ENCODE assay signal across 8 mouse cellular contexts in the genomic region with DNA sequence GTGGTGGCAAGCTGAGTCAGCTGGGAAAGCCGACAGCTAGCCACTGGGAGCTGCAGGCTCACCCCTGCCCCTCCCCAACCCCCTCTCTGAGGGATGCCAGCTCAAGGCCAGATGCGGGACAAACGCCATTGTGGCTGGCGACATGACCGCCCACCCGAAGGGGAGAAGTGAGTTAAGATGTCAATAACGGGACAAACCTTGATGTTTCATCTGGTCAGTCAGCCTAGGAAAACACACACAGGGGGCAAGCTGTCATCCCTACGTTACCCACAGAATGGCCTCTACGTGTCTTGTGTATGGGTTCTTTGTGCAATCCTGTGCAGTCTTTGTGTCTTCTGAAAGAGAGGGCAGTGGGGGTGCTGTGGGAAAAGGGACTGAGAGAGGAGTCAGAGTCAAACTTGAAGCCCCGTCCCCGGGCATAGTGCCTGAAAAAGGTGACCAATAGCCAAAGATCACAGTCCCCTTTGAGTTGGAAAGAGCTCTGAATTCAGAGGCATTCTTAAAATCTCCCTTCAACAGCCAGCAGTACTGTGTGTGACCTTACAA. TPM values are rescaled to one million over a fixed set of nuclear protein-coding genes. Genes with fewer than 3 reads are reported as not detected.
DNase-seq lines count a peak whose midpoint lies in the region; ATAC-seq and TF ChIP-seq lines count a peak whose summit lies in the region.

No protein-coding gene starts in this region.

- H3K9me3 ChIP-seq in kidney, embryonic 14.5 days (ENCODE audit: control insufficient read depth, low read length): no peaks in the 10 kb centered on the region
- H3K9me3 ChIP-seq in hindbrain, embryonic 12.5 days (replicated peaks): no peaks in the 10 kb centered on the region
- H3K9me3 ChIP-seq in midbrain, embryonic 11.5 days (ENCODE audit: control insufficient read depth, low read length): no peaks in the 10 kb centered on the region

- no peak for TF ChIP-seq CTCF in cortical plate, adult 2 months (IDR thresholded peaks at IDR 0.05; ENCODE audit: extremely low read depth, insufficient read depth, low read length)

- no peaks in the 10 kb centered on the region for H3K27me3 ChIP-seq in kidney, embryonic 14.5 days (ENCODE audit: control insufficient read depth, insufficient read depth, low read length)
- no peaks in the 10 kb centered on the region for H3K27me3 ChIP-seq in hindbrain, embryonic 12.5 days
- no peaks in the 10 kb centered on the region for H3K27me3 ChIP-seq in midbrain, embryonic 11.5 days (ENCODE audit: control insufficient read depth, insufficient read depth, low read length)

- H3K9ac ChIP-seq in kidney, embryonic 14.5 days (ENCODE audit: low read depth, low read length): peak overlapping the region; percentile 51
- H3K9ac ChIP-seq in hindbrain, embryonic 12.5 days: peak overlapping the region; percentile 55
- peak overlapping the region; percentile 70 for H3K9ac ChIP-seq in midbrain, embryonic 11.5 days (ENCODE audit: low read length)

- intact Hi-C loops in gastrocnemius, postnatal 14 days (cut with DNase I; ENCODE audit: low total_unique reads): loop anchor here (5.0 kb wide), 1 partner anchor 45 kb away; no protein-coding TSS in a partner anchor

- TF ChIP-seq POLR2A in cortical plate, adult 2 months (IDR thresholded peaks at IDR 0.05; ENCODE audit: extremely low read depth, insufficient read depth, low read length): no peak

- ATAC-seq in kidney, embryonic 14.5 days (ENCODE audit: low FRiP score, low TSS enrichment): no peak; the same call in 1 of the 2 replicates
- ATAC-seq in hindbrain, embryonic 12.5 days (ENCODE audit: low FRiP score): peak; percentile 60
- ATAC-seq in midbrain, embryonic 11.5 days (ENCODE audit: low FRiP score): peak; percentile 76

- peaks cover 14% of the 10 kb centered on the region for H3K4me1 ChIP-seq in kidney, embryonic 14.5 days (ENCODE audit: control insufficient read depth, insufficient read depth, low read length)
- H3K4me1 ChIP-seq in cortical plate, adult 2 months (ENCODE audit: control insufficient read depth, insufficient read depth, low read length): peaks cover 2% of the 10 kb centered on the region; the same call in 1 of the 2 replicates
- peaks cover 22% of the 10 kb centered on the region for H3K4me1 ChIP-seq in hindbrain, embryonic 12.5 days
- H3K4me1 ChIP-seq in midbrain, embryonic 11.5 days (ENCODE audit: control insufficient read depth, insufficient read depth, low read length): peaks cover 23% of the 10 kb centered on the region

- H3K36me3 ChIP-seq in kidney, embryonic 14.5 days (ENCODE audit: control insufficient read depth, insufficient read depth, low read length): no peaks in the 10 kb centered on the region
- H3K36me3 ChIP-seq in hindbrain, embryonic 12.5 days: no peaks in the 10 kb centered on the region
- H3K36me3 ChIP-seq in midbrain, embryonic 11.5 days (ENCODE audit: control insufficient read depth, insufficient read depth, low read length): no peaks in the 10 kb centered on the region

- 4% methylated on average over 11 of the region's 11 CpGs for WGBS in kidney, embryonic 14.5 days
- WGBS in hindbrain, embryonic 12.5 days: 2% methylated on average over 11 of the region's 11 CpGs
- WGBS in midbrain, embryonic 11.5 days: under 1% methylated on average over 11 of the region's 11 CpGs

- no peak for DNase-seq in kidney, postnatal 4 days
- peak; percentile 93 for DNase-seq in midbrain, embryonic 11.5 days (ENCODE audit: low spot score, missing footprints)
- DNase-seq in gastrocnemius, postnatal 14 days: no peak
- DNase-seq in adrenal gland, adult 2 months: no peak
- DNase-seq in MN1 (ENCODE audit: low spot score): no peak

- H3K4me3 ChIP-seq in kidney, embryonic 14.5 days (ENCODE audit: low read length): peak overlapping the region; percentile 45
- H3K4me3 ChIP-seq in cortical plate, adult 2 months (ENCODE audit: insufficient read depth, low read length): peak overlapping the region; percentile 56
- H3K4me3 ChIP-seq in hindbrain, embryonic 12.5 days: peak overlapping the region; percentile 34
- H3K4me3 ChIP-seq in midbrain, embryonic 11.5 days (ENCODE audit: low read depth, low read length): peak overlapping the region; percentile 34

- H3K4me2 ChIP-seq in kidney, embryonic 14.5 days (replicated peaks; ENCODE audit: low read depth, low read length): peak overlapping the region; percentile 87
- H3K4me2 ChIP-seq in hindbrain, embryonic 12.5 days (replicated peaks): peak overlapping the region; percentile 76
- H3K4me2 ChIP-seq in midbrain, embryonic 11.5 days: peak overlapping the region; percentile 63

- peak overlapping the region; percentile 44; the same call in 1 of the 2 replicates for H3K27ac ChIP-seq in kidney, embryonic 14.5 days (ENCODE audit: low read depth, low read length)
- H3K27ac ChIP-seq in cortical plate, adult 2 months (ENCODE audit: insufficient read depth, low read length): peak overlapping the region; percentile 1
- peak overlapping the region; percentile 90 for H3K27ac ChIP-seq in hindbrain, embryonic 12.5 days
- peak overlapping the region; percentile 42 for H3K27ac ChIP-seq in midbrain, embryonic 11.5 days (ENCODE audit: low read depth, low read length)

RNA-seq across cellular contexts. Expression of gene Chd9, which starts 49.4 kb away (rescaled TPM):
- 61.6 and 70.1 TPM in 2 replicates for polyA plus RNA-seq in kidney, embryonic 14.5 days (2014; fragmentation: Nextera tagmentation; extraction: Ambion mirVana)
- polyA plus RNA-seq in cortical plate, adult 2 months (2012; rRNA removed): 291 and 305 TPM in 2 replicates
- 83.7 and 88.1 TPM in 2 replicates for polyA plus RNA-seq in hindbrain, embryonic 12.5 days (2016; fragmentation: Nextera tagmentation; extraction: Ambion mirVana)
- 35.8 and 38.1 TPM in 2 replicates for polyA plus RNA-seq in midbrain, embryonic 11.5 days (2014; fragmentation: Nextera tagmentation; extraction: Ambion mirVana)
- 10 to 100 TPM; 41.1 to 76.7 TPM for total RNA-seq in gastrocnemius, postnatal 14 days (2021)
- total RNA-seq in adrenal gland, adult 2 months (2021): 10 to 100 TPM; 76.4 to 95.5 TPM
- polyA plus RNA-seq in adrenal gland, adult 2 months (2012; rRNA removed): 83.1 and 102 TPM in 2 replicates

Comparison
In these comparisons a context has a peak if more than half of its experiments do, and no peak if none do; other contexts are left out.
1. H3K27ac ChIP-seq: peak in every context shown above with its lines; median percentile 90 in hindbrain, embryonic 12.5 days; 44 in kidney, embryonic 14.5 days; 42 in midbrain, embryonic 11.5 days; 1 in cortical plate, adult 2 months.